Mouse (Mus musculus) neural tube, embryonic 15.5 days (tissue): Measurements from ENCODE around the gene Ell3. TPM values are rescaled to one million over a fixed set of nuclear protein-coding genes. Genes with fewer than 3 reads are reported as not detected.
"Not testable (repeated sequence)": the region's sequence is repeated elsewhere in the genome, so short reads cannot be mapped to it uniquely, and the experiment has no call there.

ENCODE experiments used
- ATAC-seq: fragments of 200-750 bp; cut with Nextera tagmentation; 2 replicates; pipeline ENCODE4 v1.8.0; 2017; ENCODE audit warnings: mild to moderate bottlenecking, moderate TSS enrichment, moderate library complexity; ENCODE audit not compliant: low FRiP score
- H3K27ac ChIP-seq: fragments of 300-500 bp; sonication (generic); replicated peaks from 2 replicates; pipeline ENCODE4 v1.5.1; 2015; ENCODE audit warnings: mild to moderate bottlenecking, inconsistent platforms
- H3K27me3 ChIP-seq: fragments of 300-500 bp; sonication (generic); replicated peaks from 2 replicates; pipeline ENCODE4 v1.6.1; 2015; ENCODE audit warnings: inconsistent platforms
- H3K36me3 ChIP-seq: fragments of 300-500 bp; sonication (generic); 2 replicates; pipeline ENCODE4 v1.6.1; 2015; ENCODE audit warnings: inconsistent platforms
- H3K4me1 ChIP-seq: fragments of 300-500 bp; sonication (generic); 2 replicates; pipeline ENCODE4 v1.6.1; 2015; ENCODE audit warnings: inconsistent platforms
- H3K4me2 ChIP-seq: fragments of 300-500 bp; sonication (generic); 2 replicates; pipeline ENCODE4 v1.6.1; 2015; ENCODE audit warnings: inconsistent platforms, mild to moderate bottlenecking, moderate library complexity
- H3K4me3 ChIP-seq: fragments of 300-500 bp; sonication (generic); replicated peaks from 2 replicates; pipeline ENCODE4 v1.5.1; 2015; ENCODE audit warnings: mild to moderate bottlenecking, inconsistent platforms
- H3K9ac ChIP-seq: fragments of 300-500 bp; sonication (generic); replicated peaks from 2 replicates; pipeline ENCODE4 v1.6.1; 2015; ENCODE audit warnings: mild to moderate bottlenecking, inconsistent platforms
- H3K9me3 ChIP-seq: fragments of 300-500 bp; sonication (generic); replicated peaks from 2 replicates; pipeline ENCODE4 v1.6.1; 2016; ENCODE audit warnings: inconsistent platforms
- WGBS: fragments of 180-500 bp; shearing (Covaris S2); methylation state at CpG from one replicate; pipeline ENCODE4 v1.1.7; 2015; ENCODE audit warnings: mixed read lengths; 5-methylcytosine and 5-hydroxymethylcytosine counted together
- polyA plus RNA-seq: library from polyadenylated mRNA; unstranded; fragments of >200 nt; fragmentation: Nextera tagmentation; extraction: Ambion mirVana; gene quantifications from 2 replicates; pipeline ENCODE4 v1.2.1, GENCODE M21; 2015

Ell3 gene
- 2.6 and 3.6 TPM in 2 replicates for polyA plus RNA-seq

- H3K9ac ChIP-seq, result 0 out of 2 replicates have a peak within 1 kb of the TSS, but pooled peaks have one; percentile 3
- peaks cover 24% of the 10 kb centered on the region for H3K4me1 ChIP-seq
- WGBS, result 81% methylated on average over 1 of the region's 1 CpGs
- H3K36me3 ChIP-seq, result peaks cover 8% of the 10 kb centered on the region
- no peak within 1 kb of the TSS for H3K27ac ChIP-seq
- no peaks in the 10 kb centered on the region for H3K9me3 ChIP-seq
- peaks cover 25% of the 10 kb centered on the region for H3K27me3 ChIP-seq
- H3K4me3 ChIP-seq, result no peak within 1 kb of the TSS; the same call in 1 of the 2 replicates
- ATAC-seq, result no peak
- peak within 1 kb of the TSS; percentile 62 for H3K4me2 ChIP-seq
These were observed at the start of gene Ell3 for GRCm38 (mm10) chr2:121444178-121444577. Ell3 (minus strand) TSS chr2:121444278.

- not testable (repeated sequence) for H3K9ac ChIP-seq, H3K36me3 ChIP-seq, ATAC-seq, H3K27ac ChIP-seq, H3K4me2 ChIP-seq, H3K9me3 ChIP-seq, H3K27me3 ChIP-seq, H3K4me3 ChIP-seq, H3K4me1 ChIP-seq
- WGBS, result 78% methylated on average over 2 of the region's 2 CpGs
These were observed 40.3 kb upstream of the Ell3 start for GRCm38 (mm10) chr2:121484403-121484802.

- no peak overlapping the region for H3K27ac ChIP-seq
- H3K9ac ChIP-seq, result no peak overlapping the region
- no peak for ATAC-seq
These were observed 39.5 kb upstream of the Ell3 start for GRCm38 (mm10) chr2:121483576-121483975.

GRCm38 (mm10) chr2:121480916-121481315, 36.8 kb upstream of the Ell3 start:
- not testable (repeated sequence) for H3K9ac ChIP-seq, H3K9me3 ChIP-seq, H3K4me1 ChIP-seq, H3K36me3 ChIP-seq, H3K27me3 ChIP-seq, ATAC-seq, H3K27ac ChIP-seq, H3K4me3 ChIP-seq, H3K4me2 ChIP-seq
- WGBS, result 88% methylated on average over 13 of the region's 13 CpGs

More at GRCm38 (mm10) chr2:121483576-121483975, 39.5 kb upstream of the Ell3 start:
- Histone ChIP-seq H3K27me3 (no peaks in the 10 kb centered on the region), H3K9me3 (no peaks in the 10 kb centered on the region), H3K4me2 (no peak overlapping the region), H3K4me1 (peaks cover 9% of the 10 kb centered on the region), H3K36me3 (no peaks in the 10 kb centered on the region), H3K4me3 (no peak overlapping the region)
- WGBS, result 15% methylated on average over 8 of the region's 8 CpGs

GRCm38 (mm10) chr2:121480498-121480897, 36.4 kb upstream of the Ell3 start:
- no peak overlapping the region for H3K9ac ChIP-seq
- ATAC-seq, result no peak
- H3K4me1 ChIP-seq, result peaks cover 9% of the 10 kb centered on the region
- no peaks in the 10 kb centered on the region for H3K27me3 ChIP-seq
- H3K36me3 ChIP-seq, result no peaks in the 10 kb centered on the region
- H3K4me3 ChIP-seq, result no peak overlapping the region
- H3K4me2 ChIP-seq, result no peak overlapping the region
- no peaks in the 10 kb centered on the region for H3K9me3 ChIP-seq
- H3K27ac ChIP-seq, result no peak overlapping the region
- 64% methylated on average over 3 of the region's 3 CpGs for WGBS

GRCm38 (mm10) chr2:121477491-121478266, 33.6 kb upstream of the Ell3 start:
- no peak overlapping the region for H3K4me3 ChIP-seq
- H3K4me2 ChIP-seq, result no peak overlapping the region
- H3K9me3 ChIP-seq, result no peaks in the 10 kb centered on the region
- no peak for ATAC-seq
- H3K9ac ChIP-seq, result no peak overlapping the region
- no peak overlapping the region for H3K27ac ChIP-seq
- 80% methylated on average over 3 of the region's 3 CpGs for WGBS
- no peaks in the 10 kb centered on the region for H3K27me3 ChIP-seq
- H3K4me1 ChIP-seq, result peaks cover 10% of the 10 kb centered on the region
- H3K36me3 ChIP-seq, result no peaks in the 10 kb centered on the region

GRCm38 (mm10) chr2:121475306-121475705, 31.2 kb upstream of the Ell3 start:
- H3K9me3 ChIP-seq, H3K4me3 ChIP-seq, H3K27ac ChIP-seq, H3K4me2 ChIP-seq, H3K27me3 ChIP-seq, H3K36me3 ChIP-seq, H3K9ac ChIP-seq, ATAC-seq: not testable (repeated sequence)
- H3K4me1 ChIP-seq, result peaks cover 14% of the 10 kb centered on the region
- WGBS, result 95% methylated on average over 2 of the region's 2 CpGs

GRCm38 (mm10) chr2:121474180-121474535, 30.1 kb upstream of the Ell3 start:
- Histone ChIP-seq H3K9me3 (no peaks in the 10 kb centered on the region), H3K4me1 (peaks cover 14% of the 10 kb centered on the region), H3K4me2 (peak overlapping the region; percentile 79), H3K9ac (0 out of 2 replicates have a peak overlapping the region, but pooled peaks have one; percentile 71), H3K36me3 (0 out of 2 replicates have a peak, but pooled peaks cover 5% of the 10 kb centered on the region), H3K27ac (peak overlapping the region; percentile 72), H3K4me3 (peak overlapping the region; percentile 64), H3K27me3 (no peaks in the 10 kb centered on the region)
- no peak for ATAC-seq
- 34% methylated on average over 8 of the region's 8 CpGs for whole genome bisulfite sequencing

GRCm38 (mm10) chr2:121473301-121474179, 29.5 kb upstream of the Ell3 start, which contains the start of gene Mfap1b:
Mfap1b (minus strand) TSS chr2:121474067.
- H3K27me3 ChIP-seq, H3K9me3 ChIP-seq, H3K36me3 ChIP-seq: not testable (repeated sequence)
- Histone ChIP-seq H3K4me3 (peak within 1 kb of the TSS; percentile 64), H3K27ac (peak within 1 kb of the TSS; percentile 72), H3K9ac (peak within 1 kb of the TSS; percentile 71), H3K4me1 (peaks cover 14% of the 10 kb centered on the region), H3K4me2 (peak within 1 kb of the TSS; percentile 79)
- 8% methylated on average over 40 of the region's 41 CpGs for WGBS
- peak; percentile 95 for ATAC-seq

GRCm38 (mm10) chr2:121472783-121473182, 28.7 kb upstream of the Ell3 start:
- not testable (repeated sequence) for H3K9me3 ChIP-seq, ATAC-seq, H3K36me3 ChIP-seq, H3K27ac ChIP-seq, H3K9ac ChIP-seq, H3K27me3 ChIP-seq, H3K4me3 ChIP-seq
- Histone ChIP-seq H3K4me1 (peaks cover 14% of the 10 kb centered on the region), H3K4me2 (peak overlapping the region; percentile 79)
- WGBS, result 93% methylated on average over 3 of the region's 3 CpGs

GRCm38 (mm10) chr2:121468982-121469381, 24.9 kb upstream of the Ell3 start:
- H3K4me3 ChIP-seq, H3K9ac ChIP-seq, H3K9me3 ChIP-seq, H3K27ac ChIP-seq, H3K36me3 ChIP-seq, H3K4me1 ChIP-seq, H3K27me3 ChIP-seq, H3K4me2 ChIP-seq, ATAC-seq: not testable (repeated sequence)
- 75% methylated on average over 2 of the region's 6 CpGs for WGBS
